In the genomic region with DNA sequence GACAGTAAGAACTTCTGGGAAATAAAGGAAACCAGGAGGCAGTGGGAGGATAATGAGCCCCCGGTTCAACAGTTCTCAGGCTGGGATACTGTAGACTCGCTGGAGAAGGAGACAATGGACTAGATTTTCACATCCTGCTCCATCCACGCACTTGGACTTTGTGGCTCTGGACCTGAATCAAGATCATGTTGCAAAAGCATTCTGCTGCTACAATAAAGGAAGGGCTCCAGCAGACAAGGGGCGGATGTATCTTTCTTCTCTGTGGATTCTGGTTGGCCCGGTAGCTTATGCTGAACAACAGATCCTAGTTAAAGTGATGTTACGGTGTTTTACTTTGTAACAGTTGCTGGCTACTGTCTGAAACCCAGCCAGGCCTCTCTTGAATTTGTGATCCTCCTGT, we compare ENCODE assay signal across 30 mouse cellular contexts. TPM values are rescaled to one million over a fixed set of nuclear protein-coding genes. Genes with fewer than 3 reads are reported as not detected.
A peak's percentile ranks its signal among the peaks of the same experiment; 100 is the strongest.
DNase-seq lines count a peak whose midpoint lies in the region; ATAC-seq and TF ChIP-seq lines count a peak whose summit lies in the region.
"Had no signal": no experiment of that assay in that cellular context is flagged by ENCODE, and none has a peak within 500 bp of the region (broad histone marks: within the 10 kb centered on the region; RNA-seq: fewer than 3 reads in every experiment).

No protein-coding gene starts in this region.

- no peak overlapping the region for H3K4me3 ChIP-seq in heart, postnatal 0 days (ENCODE audit: low read depth, low read length)
- H3K4me3 ChIP-seq in intestine, embryonic 15.5 days (replicated peaks) = no peak overlapping the region
- H3K4me3 ChIP-seq in liver, embryonic 13.5 days (replicated peaks) = no peak overlapping the region
- H3K4me3 ChIP-seq in stomach, embryonic 15.5 days (replicated peaks) = no peak overlapping the region
- H3K4me3 ChIP-seq in layer of hippocampus, adult 2 months = no peak overlapping the region
- H3K4me3 ChIP-seq: embryonic facial prominence, embryonic 13.5 days; forebrain, embryonic 10.5 days; forebrain, embryonic 15.5 days; heart, adult 2 months; heart, embryonic 12.5 days; left cerebral cortex, adult 2 months; limb, embryonic 12.5 days; midbrain, embryonic 15.5 days; neural tube, embryonic 15.5 days had no signal

- H3K9ac ChIP-seq in heart, postnatal 0 days (replicated peaks; ENCODE audit: low read depth, low read length) = no peak overlapping the region
- no peak overlapping the region for H3K9ac ChIP-seq in intestine, embryonic 15.5 days
- H3K9ac ChIP-seq in liver, embryonic 13.5 days = no peak overlapping the region; the same call in 1 of the 2 replicates
- no peak overlapping the region for H3K9ac ChIP-seq in stomach, embryonic 15.5 days
- H3K9ac ChIP-seq: embryonic facial prominence, embryonic 13.5 days; forebrain, embryonic 15.5 days; heart, embryonic 12.5 days; hindbrain, embryonic 14.5 days; limb, embryonic 12.5 days; midbrain, embryonic 15.5 days; neural tube, embryonic 15.5 days had no signal

- no peak for ATAC-seq in heart, postnatal 0 days (ENCODE audit: insufficient read depth, low read depth)
- peak; percentile 39; the same call in 1 of the 2 replicates for ATAC-seq in intestine, embryonic 15.5 days
- no peak for ATAC-seq in liver, embryonic 13.5 days (ENCODE audit: low read depth)
- ATAC-seq in stomach, embryonic 15.5 days (ENCODE audit: insufficient read depth, low FRiP score, low read depth) = no peak
- ATAC-seq: forebrain, embryonic 15.5 days; midbrain, embryonic 15.5 days; Patski had no signal

- no peaks in the 10 kb centered on the region for H3K9me3 ChIP-seq in heart, postnatal 0 days (replicated peaks; ENCODE audit: control insufficient read depth, low read length)
- H3K9me3 ChIP-seq in intestine, embryonic 15.5 days = no peaks in the 10 kb centered on the region
- H3K9me3 ChIP-seq in liver, embryonic 13.5 days (replicated peaks) = no peaks in the 10 kb centered on the region
- H3K9me3 ChIP-seq in stomach, embryonic 15.5 days = no peaks in the 10 kb centered on the region
- H3K9me3 ChIP-seq: embryonic facial prominence, embryonic 13.5 days; forebrain, embryonic 10.5 days; forebrain, embryonic 15.5 days; heart, embryonic 12.5 days; limb, embryonic 12.5 days; midbrain, embryonic 15.5 days; neural tube, embryonic 15.5 days had no signal

- H3K4me2 ChIP-seq in heart, postnatal 0 days (ENCODE audit: low read depth, low read length) = no peak overlapping the region
- H3K4me2 ChIP-seq in intestine, embryonic 15.5 days (replicated peaks) = no peak overlapping the region
- H3K4me2 ChIP-seq in liver, embryonic 13.5 days = no peak overlapping the region
- no peak overlapping the region for H3K4me2 ChIP-seq in stomach, embryonic 15.5 days
- H3K4me2 ChIP-seq: embryonic facial prominence, embryonic 13.5 days; forebrain, embryonic 15.5 days; heart, embryonic 12.5 days; hindbrain, embryonic 14.5 days; limb, embryonic 12.5 days; midbrain, embryonic 15.5 days; neural tube, embryonic 15.5 days had no signal

- no peak for TF ChIP-seq CTCF in heart, postnatal 0 days (IDR thresholded peaks at IDR 0.05; ENCODE audit: low read depth)
- TF ChIP-seq CTCF in layer of hippocampus, adult 2 months (conservative IDR thresholded peaks at IDR 0.05) = no peak

- no peaks in the 10 kb centered on the region for H3K36me3 ChIP-seq in heart, postnatal 0 days (replicated peaks; ENCODE audit: control insufficient read depth, insufficient read depth, low read length)
- H3K36me3 ChIP-seq in intestine, embryonic 15.5 days = no peaks in the 10 kb centered on the region
- H3K36me3 ChIP-seq in liver, embryonic 13.5 days = no peaks in the 10 kb centered on the region
- H3K36me3 ChIP-seq in stomach, embryonic 15.5 days = no peaks in the 10 kb centered on the region
- H3K36me3 ChIP-seq: embryonic facial prominence, embryonic 13.5 days; forebrain, embryonic 10.5 days; forebrain, embryonic 15.5 days; heart, embryonic 12.5 days; limb, embryonic 12.5 days; midbrain, embryonic 15.5 days; neural tube, embryonic 15.5 days had no signal

- H3K4me1 ChIP-seq in heart, postnatal 0 days (ENCODE audit: control insufficient read depth, insufficient read depth) = peaks cover 18% of the 10 kb centered on the region
- H3K4me1 ChIP-seq in intestine, embryonic 15.5 days (replicated peaks) = peaks cover 15% of the 10 kb centered on the region
- peaks cover 36% of the 10 kb centered on the region for H3K4me1 ChIP-seq in liver, embryonic 13.5 days (replicated peaks)
- H3K4me1 ChIP-seq in stomach, embryonic 15.5 days = peaks cover 20% of the 10 kb centered on the region
- H3K4me1 ChIP-seq: forebrain, embryonic 15.5 days; limb, embryonic 12.5 days; midbrain, embryonic 15.5 days; neural tube, embryonic 15.5 days had no signal

- no peak for TF ChIP-seq EP300 in heart, postnatal 0 days (IDR thresholded peaks at IDR 0.05; ENCODE audit: low read depth)

- peak overlapping the region; percentile 10; the same call in 1 of the 2 replicates for H3K27ac ChIP-seq in heart, postnatal 0 days (ENCODE audit: low read depth)
- H3K27ac ChIP-seq in intestine, embryonic 15.5 days = peak overlapping the region; percentile 40; the same call in 1 of the 2 replicates
- H3K27ac ChIP-seq in liver, embryonic 13.5 days = peak overlapping the region; percentile 70
- H3K27ac ChIP-seq in stomach, embryonic 15.5 days = peak overlapping the region; percentile 59; the same call in 1 of the 2 replicates
- no peak overlapping the region for H3K27ac ChIP-seq in layer of hippocampus, adult 2 months
- H3K27ac ChIP-seq: embryonic facial prominence, embryonic 13.5 days; forebrain, embryonic 10.5 days; forebrain, embryonic 15.5 days; heart, adult 2 months; hindbrain, embryonic 14.5 days; left cerebral cortex, adult 2 months; limb, embryonic 12.5 days; macrophage; midbrain, embryonic 15.5 days; neural tube, embryonic 15.5 days had no signal

- DNase-seq in heart, postnatal 0 days (ENCODE audit: low spot score) = no peak
- no peak for DNase-seq in heart, adult 18-20 months
- DNase-seq in liver, embryonic 13.5 days = no peak
- no peak for DNase-seq in thymus, postnatal 25 days
- DNase-seq in layer of hippocampus, postnatal 36 days = no peak
- no peak for DNase-seq in layer of hippocampus, adult 2 months (ENCODE audit: low spot score in 2 of 2)
- DNase-seq: adrenal gland, postnatal 25 days; cerebellum, adult 11-12 months; cerebellum, postnatal 10 days; gastrocnemius, postnatal 36 days; heart, adult 2 months; heart, postnatal 10 days; kidney, adult 2 months; kidney, postnatal 36 days; layer of hippocampus, adult 9-11 months; lung, adult 18-20 months; lung, postnatal 10 days had no signal

- WGBS in heart, postnatal 0 days = 68% methylated on average over 6 of the region's 6 CpGs
- 74% methylated on average over 6 of the region's 6 CpGs for WGBS in intestine, embryonic 15.5 days
- 74% methylated on average over 6 of the region's 6 CpGs for WGBS in liver, embryonic 13.5 days (ENCODE audit: insufficient replicate concordance)
- 81% methylated on average over 6 of the region's 6 CpGs for WGBS in stomach, embryonic 15.5 days

- H3K27me3 ChIP-seq in heart, postnatal 0 days (ENCODE audit: control insufficient read depth, insufficient read depth, low read length) = no peaks in the 10 kb centered on the region
- no peaks in the 10 kb centered on the region for H3K27me3 ChIP-seq in intestine, embryonic 15.5 days (replicated peaks)
- peaks cover 15% of the 10 kb centered on the region for H3K27me3 ChIP-seq in liver, embryonic 13.5 days
- no peaks in the 10 kb centered on the region for H3K27me3 ChIP-seq in stomach, embryonic 15.5 days (replicated peaks)
- H3K27me3 ChIP-seq: embryonic facial prominence, embryonic 13.5 days; forebrain, embryonic 15.5 days; heart, embryonic 12.5 days; limb, embryonic 12.5 days; midbrain, embryonic 15.5 days; neural tube, embryonic 15.5 days; Patski had no signal

RNA-seq across cellular contexts. Expression of gene Larp1, which starts 22.4 kb away (rescaled TPM):
- 18.2 and 21.8 TPM in 2 replicates for total RNA-seq in heart, postnatal 0 days (2014; rRNA removed; ENCODE audit: low replicate concordance)
- polyA plus RNA-seq in heart, postnatal 0 days (2015; fragmentation: Nextera tagmentation; extraction: Ambion mirVana) = 6.7 and 8.3 TPM in 2 replicates
- 10 to 100 TPM; 57.8 to 59.9 TPM for total RNA-seq in heart, adult 18-20 months (2021)
- 21.1 and 23.5 TPM in 2 replicates for polyA plus RNA-seq in intestine, embryonic 15.5 days (2015; fragmentation: Nextera tagmentation; extraction: Ambion mirVana)
- 19.9 and 21.6 TPM in 2 replicates for polyA plus RNA-seq in liver, embryonic 13.5 days (2015; fragmentation: Nextera tagmentation; extraction: Ambion mirVana)
- 25.6 and 27.4 TPM in 2 replicates for polyA plus RNA-seq in stomach, embryonic 15.5 days (2015; fragmentation: Nextera tagmentation; extraction: Ambion mirVana)
- total RNA-seq in layer of hippocampus, postnatal 36 days (2021) = 10 to 100 TPM; 86.2 to 93.8 TPM
- 10 to 100 TPM; 91.1 to 92.8 TPM for total RNA-seq in layer of hippocampus, adult 2 months (2021)
